Mouse (Mus musculus): Measurements from ENCODE around the gene Tmem94. TPM values are rescaled to one million over a fixed set of nuclear protein-coding genes. Genes with fewer than 3 reads are reported as not detected.

Gene Tmem94
- polyA plus RNA-seq, 1 experiment from 2014 or later, result 30.9 TPM

DNA sequence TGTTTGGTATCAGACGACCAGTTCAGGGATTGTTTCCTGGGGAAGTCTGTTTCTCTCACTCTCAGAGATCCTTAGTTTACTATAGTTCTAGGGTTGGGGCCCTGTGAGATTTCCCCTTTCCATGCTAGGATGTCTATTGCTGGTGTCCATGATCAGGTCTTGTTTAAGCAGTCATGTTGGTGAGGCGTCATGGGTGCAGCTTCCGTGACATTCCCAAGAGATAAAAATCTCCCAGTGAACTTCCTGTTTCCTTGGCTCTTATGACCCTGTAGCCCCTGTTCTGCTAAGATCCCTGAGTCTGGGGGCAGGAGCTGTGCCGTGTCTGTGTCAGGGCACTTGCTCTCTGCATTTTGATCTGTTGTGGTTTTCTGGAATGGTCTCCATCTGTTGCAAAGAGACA, 9.4 kb downstream of the Tmem94 start:
- WGBS, result 75% methylated on average over 4 of the region's 4 CpGs

DNA sequence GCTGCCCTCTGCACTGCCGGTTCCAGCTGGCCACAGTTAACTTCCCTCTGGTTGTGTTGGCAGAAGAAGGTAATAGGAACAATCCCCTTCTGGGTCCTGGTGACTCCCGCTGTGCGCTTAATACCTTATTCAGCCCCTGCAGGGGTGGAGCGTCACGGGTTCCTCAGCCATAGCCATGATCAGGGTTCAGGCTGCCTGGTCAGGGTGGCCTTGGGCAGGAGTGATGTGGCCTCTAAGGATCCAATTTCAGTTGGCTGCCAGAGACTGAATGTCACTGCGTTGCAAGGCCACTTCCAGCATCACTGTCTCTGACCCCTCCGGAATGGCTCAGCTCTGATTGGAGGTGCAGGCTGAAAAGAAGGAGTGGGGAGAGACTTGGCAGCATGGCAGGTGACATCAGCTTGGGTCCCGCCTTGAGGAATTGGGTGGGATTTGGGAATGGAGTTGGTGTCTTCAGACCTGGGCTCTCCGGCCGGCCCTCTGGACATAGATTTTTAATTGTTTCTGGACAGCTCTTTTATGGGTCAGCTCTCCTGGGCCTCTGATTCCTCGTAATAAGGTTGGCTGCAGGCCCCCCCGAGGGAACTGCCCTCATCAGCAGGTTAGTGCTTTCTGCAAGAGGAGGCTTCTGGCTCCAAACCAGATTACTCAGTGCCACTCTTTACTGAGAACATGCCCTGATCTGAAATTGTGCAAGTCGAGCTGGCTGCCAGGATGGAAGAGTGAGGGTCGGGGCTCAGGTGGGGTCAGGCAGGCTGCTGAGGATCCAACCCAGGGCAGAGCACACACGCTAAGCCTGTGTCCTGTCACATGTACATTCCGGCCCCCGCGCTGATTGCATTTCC, 10.8 kb downstream of the Tmem94 start:
- peaks cover 55% of the 10 kb centered on the region for H3K4me1 ChIP-seq (replicated peaks)
- peak overlapping the region; percentile 35; the same call in 1 of the 2 replicates for H3K27ac ChIP-seq
- WGBS, result 35% methylated on average over 18 of the region's 18 CpGs
- no peaks in the 10 kb centered on the region for H3K9me3 ChIP-seq
- H3K9ac ChIP-seq, result peak overlapping the region; percentile 43; the same call in 1 of the 2 replicates
- no peaks in the 10 kb centered on the region for H3K36me3 ChIP-seq
- H3K4me3 ChIP-seq, result no peak overlapping the region
- ATAC-seq (ENCODE audit: low FRiP score), result no peak
- H3K4me2 ChIP-seq, result 0 out of 2 replicates have a peak overlapping the region, but pooled peaks have one; percentile 6
- H3K27me3 ChIP-seq, result no peaks in the 10 kb centered on the region

More for the DNA sequence above, 9.4 kb downstream of the Tmem94 start:
- Histone ChIP-seq H3K27me3 (no peaks in the 10 kb centered on the region), H3K4me1 (replicated peaks) (peaks cover 47% of the 10 kb centered on the region), H3K27ac (no peak overlapping the region), H3K4me3 (no peak overlapping the region), H3K9me3 (no peaks in the 10 kb centered on the region), H3K9ac (no peak overlapping the region), H3K4me2 (no peak overlapping the region), H3K36me3 (no peaks in the 10 kb centered on the region)
- ATAC-seq (ENCODE audit: low FRiP score), result no peak

GRCm38 (mm10) chr11:115776954-115777353, 11.7 kb downstream of the Tmem94 start:
- Histone ChIP-seq H3K4me1 (replicated peaks) (peaks cover 64% of the 10 kb centered on the region), H3K9ac (no peak overlapping the region), H3K27me3 (no peaks in the 10 kb centered on the region)

GRCm38 (mm10) chr11:115777487-115778335, 12.5 kb downstream of the Tmem94 start:
- Histone ChIP-seq H3K27ac (no peak overlapping the region), H3K4me3 (no peak overlapping the region), H3K9ac (no peak overlapping the region), H3K36me3 (no peaks in the 10 kb centered on the region), H3K9me3 (no peaks in the 10 kb centered on the region), H3K4me1 (replicated peaks) (peaks cover 72% of the 10 kb centered on the region), H3K27me3 (no peaks in the 10 kb centered on the region), H3K4me2 (no peak overlapping the region)
- no peak for ATAC-seq (ENCODE audit: low FRiP score)
- WGBS, result 80% methylated on average over 17 of the region's 17 CpGs

More at GRCm38 (mm10) chr11:115776954-115777353, 11.7 kb downstream of the Tmem94 start:
- WGBS, result 52% methylated on average over 9 of the region's 9 CpGs
- H3K4me3 ChIP-seq, result no peak overlapping the region
- H3K9me3 ChIP-seq, result no peaks in the 10 kb centered on the region
- no peak overlapping the region for H3K4me2 ChIP-seq
- H3K27ac ChIP-seq, result no peak overlapping the region
- H3K36me3 ChIP-seq, result no peaks in the 10 kb centered on the region
- ATAC-seq (ENCODE audit: low FRiP score), result no peak

DNA sequence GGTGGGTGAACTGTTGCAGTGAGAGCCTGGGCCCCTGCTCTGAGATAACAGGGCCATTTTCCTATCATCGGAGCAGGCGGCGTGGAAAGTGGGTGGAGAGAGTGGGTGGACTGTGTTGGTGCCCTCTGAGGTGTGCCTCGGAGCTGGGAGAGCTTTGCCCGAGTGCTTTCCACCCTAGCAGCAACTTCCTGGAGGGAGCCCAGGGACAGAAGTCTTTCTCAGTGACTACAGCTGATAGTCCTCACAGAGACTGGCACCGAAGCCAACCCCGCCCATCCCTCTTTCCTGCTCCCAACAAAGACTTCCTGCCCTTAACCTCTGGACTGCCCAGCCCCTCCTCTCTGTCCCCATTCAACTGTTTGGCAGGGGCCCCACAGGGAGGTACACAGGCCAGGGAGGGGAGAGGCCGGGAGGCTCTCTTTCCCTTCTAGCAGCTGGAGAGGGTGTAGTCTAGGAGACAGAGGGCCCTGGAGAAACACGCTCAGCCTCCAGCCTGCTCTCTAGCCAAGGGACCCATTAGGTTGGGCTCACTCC, 13.9 kb downstream of the Tmem94 start:
- Histone ChIP-seq H3K9ac (peak overlapping the region; percentile 21; the same call in 1 of the 2 replicates), H3K4me3 (no peak overlapping the region), H3K4me1 (replicated peaks) (peaks cover 84% of the 10 kb centered on the region), H3K27me3 (no peaks in the 10 kb centered on the region), H3K36me3 (no peaks in the 10 kb centered on the region), H3K4me2 (peak overlapping the region; percentile 50), H3K9me3 (no peaks in the 10 kb centered on the region), H3K27ac (peak overlapping the region; percentile 88)
- 2% methylated on average over 9 of the region's 9 CpGs for WGBS
- ATAC-seq (ENCODE audit: low FRiP score), result peak; percentile 74

- peaks cover 1% of the 10 kb centered on the region; the same call in 1 of the 2 replicates for H3K36me3 ChIP-seq
- peaks cover 87% of the 10 kb centered on the region for H3K4me1 ChIP-seq (replicated peaks)
- H3K9me3 ChIP-seq, result no peaks in the 10 kb centered on the region
- H3K4me2 ChIP-seq, result peak overlapping the region; percentile 50
- no peaks in the 10 kb centered on the region for H3K27me3 ChIP-seq
- 7% methylated on average over 20 of the region's 20 CpGs for WGBS
- H3K27ac ChIP-seq, result peak overlapping the region; percentile 88
- H3K9ac ChIP-seq, result peak overlapping the region; percentile 65
- peak overlapping the region; percentile 23 for H3K4me3 ChIP-seq
- peak; percentile 74 for ATAC-seq (ENCODE audit: low FRiP score)
Observed at GRCm38 (mm10) chr11:115780141-115781070, 15.2 kb downstream of the Tmem94 start.

DNA sequence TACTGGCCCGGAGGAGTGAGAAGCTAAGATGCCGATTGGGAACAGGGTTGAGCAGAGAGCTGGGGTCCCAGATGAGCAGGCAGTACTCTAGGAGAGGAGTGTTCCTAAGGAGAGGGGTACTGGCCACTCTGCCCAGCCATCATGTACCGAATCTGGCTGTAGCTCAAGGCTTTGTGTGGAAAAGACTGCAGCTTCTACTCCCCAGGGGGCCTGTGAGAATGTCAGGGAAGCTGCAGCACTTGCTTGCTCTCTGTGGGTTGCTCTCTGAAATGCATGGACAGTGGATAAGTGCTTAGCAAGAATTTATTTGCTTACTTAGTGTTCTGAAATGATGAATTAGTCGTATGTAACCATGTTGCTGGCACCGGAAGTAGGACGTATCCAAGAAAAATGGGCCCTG, 21.2 kb downstream of the Tmem94 start:
- H3K9me3 ChIP-seq, result no peaks in the 10 kb centered on the region
- H3K27ac ChIP-seq, result peak overlapping the region; percentile 52
- H3K27me3 ChIP-seq, result no peaks in the 10 kb centered on the region
- H3K36me3 ChIP-seq, result peaks cover 50% of the 10 kb centered on the region
- H3K9ac ChIP-seq, result 0 out of 2 replicates have a peak overlapping the region, but pooled peaks have one; percentile 39
- peaks cover 51% of the 10 kb centered on the region for H3K4me1 ChIP-seq (replicated peaks)
- no peak overlapping the region for H3K4me3 ChIP-seq
- ATAC-seq (ENCODE audit: low FRiP score), result no peak
- no peak overlapping the region for H3K4me2 ChIP-seq
- WGBS, result 61% methylated on average over 6 of the region's 6 CpGs

GRCm38 (mm10) chr11:115789787-115790186, 24.6 kb downstream of the Tmem94 start:
- WGBS, result 85% methylated on average over 7 of the region's 7 CpGs
- Histone ChIP-seq H3K36me3 (peaks cover 83% of the 10 kb centered on the region), H3K4me1 (replicated peaks) (peaks cover 25% of the 10 kb centered on the region), H3K4me3 (no peak overlapping the region), H3K9ac (no peak overlapping the region), H3K27me3 (no peaks in the 10 kb centered on the region), H3K27ac (no peak overlapping the region), H3K4me2 (no peak overlapping the region), H3K9me3 (no peaks in the 10 kb centered on the region)
- ATAC-seq (ENCODE audit: low FRiP score), result no peak

DNA sequence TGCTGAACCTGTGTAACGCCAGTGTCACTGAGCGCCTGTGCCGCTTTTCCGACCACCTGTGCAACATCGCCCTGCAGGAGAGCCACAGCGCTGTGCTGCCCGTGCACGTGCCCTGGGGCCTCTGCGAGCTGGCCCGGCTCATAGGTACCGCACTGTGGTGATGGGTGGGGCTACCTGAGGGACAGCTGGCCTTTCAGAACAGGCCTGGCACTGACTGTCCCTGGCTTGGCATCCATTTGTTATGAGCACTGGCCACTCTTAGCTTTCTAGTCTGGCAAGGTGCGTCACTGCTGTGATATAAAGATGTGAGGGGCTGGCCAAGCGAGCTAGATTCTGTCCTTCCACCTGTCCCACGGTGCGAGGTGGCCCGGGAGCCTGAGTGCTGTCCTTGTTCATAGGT, 26.7 kb downstream of the Tmem94 start:
- 96% methylated on average over 16 of the region's 16 CpGs for WGBS
- Histone ChIP-seq H3K27ac (no peak overlapping the region), H3K9ac (no peak overlapping the region), H3K4me3 (no peak overlapping the region), H3K36me3 (peaks cover 94% of the 10 kb centered on the region), H3K9me3 (no peaks in the 10 kb centered on the region), H3K27me3 (no peaks in the 10 kb centered on the region), H3K4me1 (replicated peaks) (peaks cover 3% of the 10 kb centered on the region), H3K4me2 (no peak overlapping the region)
- ATAC-seq (ENCODE audit: low FRiP score), result no peak

GRCm38 (mm10) chr11:115792353-115792752, 27.1 kb downstream of the Tmem94 start:
- ATAC-seq (ENCODE audit: low FRiP score), result no peak
- 89% methylated on average over 14 of the region's 14 CpGs for WGBS
- no peaks in the 10 kb centered on the region for H3K27me3 ChIP-seq
- H3K9me3 ChIP-seq, result no peaks in the 10 kb centered on the region
- 0 out of 2 replicates have a peak, but pooled peaks cover under 1% of the 10 kb centered on the region for H3K4me1 ChIP-seq (replicated peaks)
- H3K4me3 ChIP-seq, result no peak overlapping the region
- H3K27ac ChIP-seq, result no peak overlapping the region
- no peak overlapping the region for H3K4me2 ChIP-seq
- H3K9ac ChIP-seq, result no peak overlapping the region
- H3K36me3 ChIP-seq, result peaks cover 95% of the 10 kb centered on the region

- Histone ChIP-seq H3K9ac (no peak overlapping the region), H3K27me3 (no peaks in the 10 kb centered on the region), H3K27ac (0 out of 2 replicates have a peak overlapping the region, but pooled peaks have one; percentile 9), H3K9me3 (no peaks in the 10 kb centered on the region), H3K4me1 (replicated peaks) (no peaks in the 10 kb centered on the region), H3K4me3 (no peak overlapping the region), H3K36me3 (peaks cover 100% of the 10 kb centered on the region), H3K4me2 (no peak overlapping the region)
- no peak for ATAC-seq (ENCODE audit: low FRiP score)
- 83% methylated on average over 15 of the region's 15 CpGs for WGBS
Observed at GRCm38 (mm10) chr11:115796898-115797297, 31.7 kb downstream of the Tmem94 start.

Data from hindbrain, embryonic 13.5 days (tissue).